Mouse (Mus musculus) midbrain, postnatal 0 days (tissue): ENCODE measurements around the gene Naif1. TPM values are rescaled to one million over a fixed set of nuclear protein-coding genes. Genes with fewer than 3 reads are reported as not detected.
A peak's percentile ranks its signal among the peaks of the same experiment; 100 is the strongest.

Source experiments
- ATAC-seq: fragments of 200-750 bp; cut with Nextera tagmentation; 2 replicates; pipeline ENCODE4 v1.8.0; 2017; ENCODE audit warnings: moderate number of reproducible peaks, mild to moderate bottlenecking, moderate TSS enrichment, moderate library complexity; ENCODE audit not compliant: low FRiP score
- DNase-seq: peaks from one replicate; pipeline ENCODE4 v3.0.0-alpha.2; 2015; ENCODE audit warnings: low spot score
- H3K27ac ChIP-seq: fragments of 300-500 bp; sonication (generic); 2 replicates; pipeline ENCODE4 v1.5.1; 2014; ENCODE audit warnings: low read depth, mild to moderate bottlenecking, low read length, mixed read lengths
- H3K27me3 ChIP-seq: fragments of 300-500 bp; sonication (generic); 2 replicates; pipeline ENCODE4 v1.6.1; 2014; ENCODE audit warnings: low read length, control low read depth, mixed read lengths; ENCODE audit not compliant: insufficient read depth
- H3K36me3 ChIP-seq: fragments of 300-500 bp; sonication (generic); 2 replicates; pipeline ENCODE4 v1.6.1; 2014; ENCODE audit warnings: low read length, control low read depth, mixed read lengths; ENCODE audit not compliant: insufficient read depth
- H3K4me1 ChIP-seq: fragments of 300-500 bp; sonication (generic); 2 replicates; pipeline ENCODE4 v1.6.1; 2014; ENCODE audit warnings: mild to moderate bottlenecking, control low read depth, antibody characterized with exemption, low read length, mixed read lengths; ENCODE audit not compliant: insufficient read depth
- H3K4me2 ChIP-seq: fragments of 300-500 bp; sonication (generic); 2 replicates; pipeline ENCODE4 v1.6.1; 2014; ENCODE audit warnings: low read depth, mild to moderate bottlenecking, low read length, mixed read lengths; ENCODE audit not compliant: poor library complexity, severe bottlenecking
- H3K4me3 ChIP-seq: fragments of 300-500 bp; sonication (generic); 2 replicates; pipeline ENCODE4 v1.5.1; 2014; ENCODE audit warnings: low read depth, mild to moderate bottlenecking, low read length, moderate library complexity
- H3K9ac ChIP-seq: fragments of 300-500 bp; sonication (generic); replicated peaks from 2 replicates; pipeline ENCODE4 v1.6.1; 2014; ENCODE audit warnings: mild to moderate bottlenecking, low read length, moderate library complexity, mixed read lengths; ENCODE audit not compliant: poor library complexity, severe bottlenecking
- H3K9me3 ChIP-seq: fragments of 300-500 bp; sonication (generic); 2 replicates; pipeline ENCODE4 v1.6.1; 2016; ENCODE audit warnings: low read length, control low read depth
- CTCF ChIP-seq: IDR thresholded peaks from 2 replicates; pipeline ENCODE4 v1.5.1; 2016; ENCODE audit warnings: antibody characterized with exemption, mild to moderate bottlenecking
- WGBS: fragments of 180-500 bp; shearing (Covaris S2); extraction: QIAGEN DNeasy Blood & Tissue Kit; methylation state at CpG from one replicate; pipeline ENCODE4 v1.1.7; 2014; 5-methylcytosine and 5-hydroxymethylcytosine counted together
- polyA plus RNA-seq: library from polyadenylated mRNA; unstranded; fragments of >200 nt; fragmentation: Nextera tagmentation; extraction: Ambion mirVana; gene quantifications from 2 replicates; pipeline ENCODE4 v1.2.1, GENCODE M21; 2015
- total RNA-seq: library from RNA; depleted of rRNA; stranded (reverse); fragments of >200 nt; gene quantifications from 2 replicates; pipeline ENCODE4 v1.2.3, GENCODE M21; 2014

Gene Naif1
- total and polyA plus RNA-seq, 2 experiments from 2014 or later: 3.0 to 3.2 TPM

GRCm38 (mm10) chr2:32430701-32431676 is 19.3 kb upstream of the Naif1 start:
- H3K36me3 ChIP-seq: no peaks in the 10 kb centered on the region
- no peak; the same call in 1 of the 2 replicates for TF ChIP-seq CTCF
- 3% methylated on average over 18 of the region's 18 CpGs for WGBS
- H3K9ac ChIP-seq: peak overlapping the region; percentile 82
- H3K27me3 ChIP-seq: no peaks in the 10 kb centered on the region
- peaks cover 17% of the 10 kb centered on the region for H3K4me1 ChIP-seq
- peak overlapping the region; percentile 87 for H3K4me2 ChIP-seq
- DNase-seq (peak; percentile 97), ATAC-seq (peak; percentile 95)
- peak overlapping the region; percentile 90 for H3K27ac ChIP-seq
- H3K4me3 ChIP-seq: peak overlapping the region; percentile 61
- H3K9me3 ChIP-seq: no peaks in the 10 kb centered on the region

- TF ChIP-seq CTCF: no peak
- H3K27me3 ChIP-seq: no peaks in the 10 kb centered on the region
- no peaks in the 10 kb centered on the region for H3K36me3 ChIP-seq
- H3K4me3 ChIP-seq: no peak overlapping the region
- H3K9me3 ChIP-seq: no peaks in the 10 kb centered on the region
- 64% methylated on average over 3 of the region's 3 CpGs for WGBS
- peak overlapping the region; percentile 58; the same call in 1 of the 2 replicates for H3K27ac ChIP-seq
- DNase-seq: peak; percentile 39
- H3K4me2 ChIP-seq: no peak overlapping the region
- no peak overlapping the region for H3K9ac ChIP-seq
- ATAC-seq: no peak
- 0 out of 2 replicates have a peak, but pooled peaks cover under 1% of the 10 kb centered on the region for H3K4me1 ChIP-seq
These were observed 13.4 kb upstream of the Naif1 start for GRCm38 (mm10) chr2:32436686-32437372.

- Histone ChIP-seq H3K9me3 (no peaks in the 10 kb centered on the region), H3K27me3 (no peaks in the 10 kb centered on the region), H3K4me3 (no peak overlapping the region), H3K9ac (no peak overlapping the region), H3K36me3 (no peaks in the 10 kb centered on the region), H3K4me2 (no peak overlapping the region), H3K27ac (peak overlapping the region; percentile 58), H3K4me1 (no peaks in the 10 kb centered on the region)
- no peak for ATAC-seq
- no peak for TF ChIP-seq CTCF
- 64% methylated on average over 2 of the region's 2 CpGs for WGBS
- no peak for DNase-seq
These were observed 12.6 kb upstream of the Naif1 start for GRCm38 (mm10) chr2:32437612-32438166.

- Histone ChIP-seq H3K4me1 (no peaks in the 10 kb centered on the region), H3K27me3 (no peaks in the 10 kb centered on the region), H3K27ac (no peak overlapping the region), H3K4me3 (no peak overlapping the region), H3K4me2 (no peak overlapping the region), H3K36me3 (no peaks in the 10 kb centered on the region), H3K9ac (no peak overlapping the region), H3K9me3 (no peaks in the 10 kb centered on the region)
- ATAC-seq: no peak
- no peak for DNase-seq
- TF ChIP-seq CTCF: no peak
- 90% methylated on average over 3 of the region's 3 CpGs for WGBS
These were observed 11.5 kb upstream of the Naif1 start for GRCm38 (mm10) chr2:32438733-32439132.

- 42% methylated on average over 6 of the region's 6 CpGs for WGBS
- no peak for DNase-seq
These were observed 11.1 kb upstream of the Naif1 start for GRCm38 (mm10) chr2:32439177-32439576.

More at GRCm38 (mm10) chr2:32439177-32439576, 11.1 kb upstream of the Naif1 start:
- Histone ChIP-seq H3K27me3 (no peaks in the 10 kb centered on the region), H3K36me3 (no peaks in the 10 kb centered on the region), H3K9me3 (no peaks in the 10 kb centered on the region), H3K4me3 (no peak overlapping the region), H3K4me2 (no peak overlapping the region), H3K9ac (no peak overlapping the region), H3K4me1 (no peaks in the 10 kb centered on the region), H3K27ac (0 out of 2 replicates have a peak overlapping the region, but pooled peaks have one; percentile 26)
- no peak for ATAC-seq
- no peak for TF ChIP-seq CTCF
